Mouse (Mus musculus): ENCODE results near the gene Dhtkd1.

DNA sequence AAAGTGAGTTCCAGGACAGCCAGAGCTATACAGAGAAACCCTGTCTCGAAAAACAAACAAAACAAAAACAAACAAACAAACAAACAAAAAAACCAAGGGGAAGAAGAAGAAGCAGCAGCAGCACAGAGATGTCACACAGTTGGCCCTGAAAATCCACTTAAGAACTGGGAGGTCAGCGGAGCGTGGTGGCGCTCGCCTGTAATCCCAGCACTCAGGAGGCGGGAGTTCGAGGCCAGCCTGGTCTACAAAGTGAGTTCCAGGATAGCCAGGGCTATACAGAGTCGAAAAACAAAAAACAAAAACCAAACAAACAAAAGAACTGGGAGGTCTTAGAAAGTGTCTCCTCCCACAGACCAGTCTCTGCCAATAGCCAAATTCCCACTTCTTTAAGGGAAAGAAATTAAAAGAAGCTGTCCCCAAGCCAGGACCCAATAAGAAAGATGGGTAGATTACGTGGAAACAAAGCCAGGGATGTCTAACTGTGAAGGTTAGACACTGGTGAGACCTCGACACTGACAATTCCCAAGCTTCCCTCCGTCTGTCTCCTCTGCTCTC is 654 bp downstream of the Dhtkd1 start:
- TF ChIP-seq CTCF (IDR thresholded peaks at IDR 0.05 in 2 of 3, conservative IDR thresholded peaks at IDR 0.05 in 1 of 3; ENCODE audit: control insufficient read depth in 1 of 3, insufficient read depth in 1 of 3, low read depth in 2 of 3, low read length in 3 of 3, poor library complexity in 1 of 3, severe bottlenecking in 1 of 3) (no peak), NELFE (IDR thresholded peaks at IDR 0.05; ENCODE audit: low read depth, low read length) (no peak), GATA1 (IDR thresholded peaks at IDR 0.05; ENCODE audit: low read depth, low read length) (no peak), EP300 (IDR thresholded peaks at IDR 0.05; ENCODE audit: low read depth in 1 of 2, low read length in 2 of 2) (no peak), POLR2A (IDR thresholded peaks at IDR 0.05; ENCODE audit: control insufficient read depth in 1 of 2, insufficient read depth in 1 of 2, low read depth in 1 of 2, low read length in 2 of 2, poor library complexity in 1 of 2) (no peak), CHD2 (IDR thresholded peaks at IDR 0.05; ENCODE audit: low read length) (no peak), MXI1 (IDR thresholded peaks at IDR 0.05; ENCODE audit: low read depth, low read length) (no peak), HCFC1 (IDR thresholded peaks at IDR 0.05; ENCODE audit: low read depth, low read length) (no peak), SIN3A (IDR thresholded peaks at IDR 0.05; ENCODE audit: low read length) (no peak), TAL1 (IDR thresholded peaks at IDR 0.05; ENCODE audit: low read length) (no peak), USF1 (IDR thresholded peaks at IDR 0.05; ENCODE audit: low read depth, low read length) (no peak), RCOR1 (IDR thresholded peaks at IDR 0.05; ENCODE audit: low read depth, low read length) (no peak), MYC (IDR thresholded peaks at IDR 0.05; ENCODE audit: low read depth, low read length) (no peak), SMC3 (IDR thresholded peaks at IDR 0.05; ENCODE audit: low read depth, low read length) (no peak)
